Mouse (Mus musculus) E14TG2a.4 (cell line): ENCODE data around the gene Sdk1.

ENCODE experiments used
- CTCF ChIP-seq: conservative IDR thresholded peaks from 2 replicates; pipeline ENCODE4 v1.5.1; 2014; ENCODE audit warnings: low read length
- NANOG ChIP-seq: IDR thresholded peaks from 2 replicates; pipeline ENCODE4 v1.6.1; 2014; ENCODE audit warnings: borderline replicate concordance, low read length, mixed read lengths
- POU5F1 ChIP-seq: IDR thresholded peaks from 2 replicates; pipeline ENCODE4 v1.6.1; 2014; ENCODE audit warnings: low read length, borderline replicate concordance

DNA sequence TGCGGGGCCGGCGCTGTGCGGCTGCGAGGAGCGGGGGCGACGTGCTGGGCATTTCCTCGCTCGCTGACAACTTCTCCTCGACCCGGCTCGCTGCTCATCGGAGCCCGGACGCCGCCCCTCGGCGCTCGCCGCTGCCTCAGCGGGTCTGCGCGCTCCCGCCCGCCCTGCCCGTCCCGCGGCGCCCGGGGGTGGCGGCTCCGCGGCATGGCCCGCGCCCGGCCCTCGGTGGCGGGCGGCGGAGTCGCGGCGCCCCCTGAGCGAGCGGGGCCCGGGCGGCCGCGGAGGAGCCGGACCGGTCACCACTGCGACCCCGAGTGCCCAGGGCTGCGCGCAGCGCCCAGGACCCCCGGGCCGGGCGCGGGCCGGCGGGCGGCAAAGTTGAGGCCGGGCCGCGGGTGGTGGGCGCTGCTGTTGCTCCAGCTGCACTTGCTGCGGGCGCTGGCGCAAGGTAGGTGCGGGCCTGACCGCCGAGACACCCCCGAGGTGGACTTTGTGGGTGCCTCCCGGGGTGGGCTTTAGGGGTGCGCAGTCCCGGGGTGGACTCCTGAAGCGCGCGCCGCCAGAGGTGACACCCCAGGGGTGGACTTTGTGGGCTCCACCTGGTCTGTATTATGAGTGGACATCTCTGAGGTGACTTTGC, 475 bp downstream of the Sdk1 start:
- no peak for TF ChIP-seq CTCF
- TF ChIP-seq NANOG = no peak
- no peak for TF ChIP-seq POU5F1
